Mouse (Mus musculus) cortical plate, adult 2 months (tissue): ENCODE measurements around the gene Pigl.

Experiments used
- CTCF ChIP-seq: fragments of 200-500 bp; IDR thresholded peaks from 2 replicates; pipeline ENCODE4 v1.5.1; 2011; ENCODE audit warnings: mild to moderate bottlenecking, control low read depth, low read length; ENCODE audit not compliant: insufficient read depth; ENCODE audit errors: extremely low read depth
- POLR2A ChIP-seq: fragments of 200-500 bp; IDR thresholded peaks from 2 replicates; pipeline ENCODE4 v1.6.1; 2011; ENCODE audit warnings: mild to moderate bottlenecking, low read length, control low read depth; ENCODE audit not compliant: insufficient read depth; ENCODE audit errors: extremely low read depth

DNA sequence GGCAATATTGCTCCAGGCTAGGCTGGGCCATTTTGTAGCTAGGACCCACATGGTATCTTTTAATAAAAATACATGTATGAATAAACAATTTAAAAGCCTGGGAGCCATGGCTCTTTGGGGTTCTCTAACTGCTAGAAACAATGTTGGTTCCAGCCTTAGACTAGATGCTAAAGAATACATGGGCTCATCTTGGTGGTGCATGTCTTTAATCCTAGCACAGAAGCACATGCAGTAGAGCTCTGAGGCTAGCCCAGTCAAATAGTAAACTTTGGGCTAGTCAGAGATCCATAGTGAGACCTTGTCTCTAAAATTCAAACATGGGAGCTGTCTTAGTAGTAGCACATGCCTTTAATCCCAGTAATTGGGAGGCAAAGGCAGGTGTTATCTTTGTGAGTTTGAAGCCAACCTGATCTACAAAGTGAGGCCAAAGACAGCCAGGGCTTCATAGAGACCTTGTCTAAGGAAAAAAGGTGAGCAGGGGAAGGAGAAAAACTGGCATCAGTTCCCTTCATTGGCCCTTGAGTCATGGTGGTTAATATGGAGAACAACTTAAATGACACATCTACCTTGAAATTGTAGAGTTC lies 96.8 kb downstream of the Pigl start:
- no peak for TF ChIP-seq CTCF
- peak; percentile 35; the same call in 1 of the 2 replicates for TF ChIP-seq POLR2A
